Comparison of ENCODE assay signal across 1 mouse cellular context in genomic region chr19:12012615-12013014, GRCm38 (mm10).
TF ChIP-seq lines count a peak whose summit lies in the region.

No protein-coding gene starts in this region.

TF ChIP-seq in CH12.LX, 34 proteins besides CTCF, POLR2A, EP300 and RAD21 (continued from another document):
- no peak for TF ChIP-seq USF1 (IDR thresholded peaks at IDR 0.05; ENCODE audit: low read depth, low read length)
- no peak for TF ChIP-seq CHD1 (IDR thresholded peaks at IDR 0.05; ENCODE audit: low read depth, low read length)
- no peak for TF ChIP-seq USF2 (conservative IDR thresholded peaks at IDR 0.05; ENCODE audit: low read depth, low read length)
- no peak for TF ChIP-seq GABPA (IDR thresholded peaks at IDR 0.05; ENCODE audit: insufficient replicate concordance, low read depth, low read length)
- no peak for TF ChIP-seq PAX5 (IDR thresholded peaks at IDR 0.05; ENCODE audit: low read length)
- TF ChIP-seq MAX (IDR thresholded peaks at IDR 0.05; ENCODE audit: low read length), result no peak
- no peak for TF ChIP-seq UBTF (IDR thresholded peaks at IDR 0.05; ENCODE audit: low read depth, low read length)
- TF ChIP-seq BHLHE40 (IDR thresholded peaks at IDR 0.05; ENCODE audit: low read depth, low read length), result no peak
- no peak for TF ChIP-seq ZKSCAN1 (IDR thresholded peaks at IDR 0.05; ENCODE audit: borderline replicate concordance, low read depth, low read length)
- no peak for TF ChIP-seq CHD2 (IDR thresholded peaks at IDR 0.05; ENCODE audit: low read length)
TF ChIP-seq in CH12.LX: peak in this region for 0.
